Mouse (Mus musculus) liver, adult 2 months (tissue): ENCODE measurements around the gene Ifit3.
"Not testable (repeated sequence)": the region's sequence is repeated elsewhere in the genome, so short reads cannot be mapped to it uniquely, and the experiment has no call there.

ENCODE experiments used
- CTCF ChIP-seq: fragments of 200-500 bp; IDR thresholded peaks from 2 replicates; pipeline ENCODE4 v1.5.1; 2011; ENCODE audit warnings: low read depth, low read length, control low read depth
- POLR2A ChIP-seq: fragments of 200-500 bp; IDR thresholded peaks from 2 replicates; pipeline ENCODE4 v1.6.1; 2011; ENCODE audit warnings: low read length, control low read depth; ENCODE audit not compliant: insufficient read depth; ENCODE audit errors: extremely low read depth

DNA sequence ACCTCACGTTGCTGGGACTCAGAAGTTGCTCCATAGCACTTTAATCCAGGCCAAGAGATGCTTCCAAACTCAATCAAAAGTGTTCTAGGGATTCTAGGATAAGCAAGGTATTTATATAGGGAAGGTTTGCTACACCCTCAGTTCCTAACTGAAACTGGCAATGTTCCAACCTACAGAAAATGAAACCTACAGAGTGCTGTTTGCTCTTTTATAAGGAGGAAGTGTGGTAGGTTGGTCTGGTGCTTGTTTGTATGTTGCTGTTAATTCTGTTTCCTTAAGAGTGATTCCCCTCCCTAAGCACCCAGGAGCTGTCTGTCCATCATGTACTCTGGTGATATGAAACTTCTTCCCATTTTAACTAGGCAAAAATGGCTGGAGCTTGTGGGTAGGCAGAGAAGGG is 18.6 kb downstream of the Ifit3 start, which contains the start of gene Ifit1bl1:
- not testable (repeated sequence) for TF ChIP-seq CTCF, POLR2A
